Mouse (Mus musculus) bone marrow, adult 2 months (tissue): ENCODE data around the gene Kirrel3.
A peak's percentile ranks its signal among the peaks of the same experiment; 100 is the strongest.

ENCODE experiments used
- CTCF ChIP-seq: fragments of 200-500 bp; IDR thresholded peaks from 2 replicates; pipeline ENCODE4 v1.5.1; 2011; ENCODE audit warnings: low read length, control low read depth; ENCODE audit not compliant: control insufficient read depth, insufficient read depth
- POLR2A ChIP-seq: fragments of 200-500 bp; IDR thresholded peaks from 2 replicates; pipeline ENCODE4 v1.6.1; 2011; ENCODE audit warnings: low read depth, mild to moderate bottlenecking, control low read depth, low read length, borderline replicate concordance; ENCODE audit not compliant: control insufficient read depth

DNA sequence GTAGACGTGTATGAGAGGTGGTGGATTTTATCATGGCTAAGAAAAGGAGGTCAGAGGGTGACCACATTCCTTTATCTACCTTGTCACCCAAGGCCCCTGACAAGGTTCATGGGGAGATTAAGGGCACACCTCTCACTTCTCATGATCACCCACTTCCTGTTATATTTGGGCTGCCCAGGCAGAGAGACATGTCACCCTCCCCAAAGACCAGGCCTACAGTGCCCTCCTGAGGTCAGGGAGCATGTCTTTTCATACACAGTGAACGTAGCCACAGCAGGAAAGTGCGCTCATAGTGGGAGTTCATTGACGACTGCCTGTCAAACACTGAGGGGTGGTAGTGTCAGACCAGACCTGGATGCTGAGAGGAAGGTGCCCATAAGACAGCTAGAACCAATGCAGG, 531.1 kb downstream of the Kirrel3 start:
- TF ChIP-seq CTCF (peak; percentile 49), POLR2A (no peak)
